Mouse (Mus musculus) limb, embryonic 12.5 days (tissue): ENCODE data around the gene Pttg1ip. TPM values are rescaled to one million over a fixed set of nuclear protein-coding genes. Genes with fewer than 3 reads are reported as not detected.
A peak's percentile ranks its signal among the peaks of the same experiment; 100 is the strongest.

Experiments
- ATAC-seq: fragments of 200-750 bp; cut with Nextera tagmentation; 2 replicates; pipeline ENCODE4 v1.8.0; 2017; ENCODE audit warnings: low read depth, moderate TSS enrichment; ENCODE audit not compliant: insufficient number of reproducible peaks, insufficient read depth, low FRiP score, low TSS enrichment
- H3K27ac ChIP-seq: fragments of 300-500 bp; sonication (generic); 2 replicates; pipeline ENCODE4 v1.5.1; 2016; ENCODE audit warnings: mild to moderate bottlenecking, moderate library complexity
- H3K27me3 ChIP-seq: fragments of 300-500 bp; sonication (generic); 2 replicates; pipeline ENCODE4 v1.6.1; 2016; ENCODE audit warnings: mild to moderate bottlenecking, moderate library complexity
- H3K36me3 ChIP-seq: fragments of 300-500 bp; sonication (generic); 2 replicates; pipeline ENCODE4 v1.6.1; 2016; ENCODE audit warnings: mild to moderate bottlenecking, moderate library complexity
- H3K4me1 ChIP-seq: fragments of 300-500 bp; sonication (generic); replicated peaks from 2 replicates; pipeline ENCODE4 v1.6.1; 2016
- H3K4me2 ChIP-seq: fragments of 300-500 bp; sonication (generic); 2 replicates; pipeline ENCODE4 v1.6.1; 2016; ENCODE audit warnings: mild to moderate bottlenecking, moderate library complexity
- H3K4me3 ChIP-seq: fragments of 300-500 bp; sonication (generic); replicated peaks from 2 replicates; pipeline ENCODE4 v1.5.1; 2016; ENCODE audit warnings: mild to moderate bottlenecking
- H3K9ac ChIP-seq: fragments of 300-500 bp; sonication (generic); replicated peaks from 2 replicates; pipeline ENCODE4 v1.6.1; 2016; ENCODE audit warnings: mild to moderate bottlenecking, moderate library complexity
- H3K9me3 ChIP-seq: fragments of 300-500 bp; sonication (generic); 2 replicates; pipeline ENCODE4 v1.6.1; 2016; ENCODE audit warnings: mild to moderate bottlenecking, moderate library complexity
- WGBS: fragments of 180-500 bp; shearing (Covaris S2); methylation state at CpG from one replicate; pipeline ENCODE4 v1.1.7; 2016; 5-methylcytosine and 5-hydroxymethylcytosine counted together
- polyA plus RNA-seq: library from polyadenylated mRNA; unstranded; fragments of >200 nt; fragmentation: Nextera tagmentation; extraction: Ambion mirVana; gene quantifications from 2 replicates; pipeline ENCODE4 v1.2.1, GENCODE M21; 2016

Pttg1ip gene
- polyA plus RNA-seq, 1 experiment from 2014 or later, result 83.6 TPM

DNA sequence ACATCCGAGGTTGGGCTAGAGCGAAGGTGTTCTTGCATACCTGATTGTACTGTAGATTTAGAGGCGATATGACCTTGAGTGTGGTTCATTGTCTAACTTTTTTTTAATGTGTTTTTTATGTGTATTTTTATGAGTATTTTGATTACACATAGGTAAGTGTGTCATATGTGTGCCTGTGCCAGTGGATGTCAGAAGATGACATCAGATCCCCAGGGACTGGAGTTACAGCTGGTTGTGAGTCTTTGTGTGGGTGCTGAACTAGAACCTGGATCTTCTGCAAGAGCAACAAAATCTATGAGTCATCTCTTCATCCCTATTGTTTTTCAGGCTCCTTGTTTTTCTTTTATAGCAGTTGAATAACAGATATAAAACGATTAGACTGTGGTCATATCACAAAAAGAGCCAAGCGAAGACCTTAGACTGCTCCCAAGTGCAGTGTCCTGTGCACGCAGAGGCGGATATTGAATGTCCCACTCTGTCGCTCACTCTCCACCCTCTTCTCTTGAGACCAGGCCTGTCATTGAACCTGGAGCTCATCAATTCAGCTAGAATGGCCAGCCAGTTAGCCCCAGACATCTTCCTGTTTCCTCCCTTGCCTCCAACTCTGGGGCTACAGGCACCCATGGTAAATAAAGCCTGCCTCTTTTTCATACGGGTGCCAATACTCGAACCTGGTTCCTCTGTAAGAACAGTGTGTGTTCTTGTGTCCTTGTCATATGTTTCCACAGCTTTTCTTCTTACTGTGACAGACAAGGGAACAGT is 42.3 kb downstream of the Pttg1ip start:
- no peak for ATAC-seq
- H3K4me3 ChIP-seq, result peak overlapping the region; percentile 95
- H3K27me3 ChIP-seq, result no peaks in the 10 kb centered on the region
- 91% methylated on average over 10 of the region's 10 CpGs for WGBS
- peaks cover 20% of the 10 kb centered on the region for H3K4me1 ChIP-seq
- H3K9me3 ChIP-seq, result no peaks in the 10 kb centered on the region
- H3K36me3 ChIP-seq, result peaks cover 13% of the 10 kb centered on the region; the same call in 1 of the 2 replicates
- no peak overlapping the region for H3K27ac ChIP-seq
- H3K9ac ChIP-seq, result peak overlapping the region; percentile 96
- H3K4me2 ChIP-seq, result peak overlapping the region; percentile 67

DNA sequence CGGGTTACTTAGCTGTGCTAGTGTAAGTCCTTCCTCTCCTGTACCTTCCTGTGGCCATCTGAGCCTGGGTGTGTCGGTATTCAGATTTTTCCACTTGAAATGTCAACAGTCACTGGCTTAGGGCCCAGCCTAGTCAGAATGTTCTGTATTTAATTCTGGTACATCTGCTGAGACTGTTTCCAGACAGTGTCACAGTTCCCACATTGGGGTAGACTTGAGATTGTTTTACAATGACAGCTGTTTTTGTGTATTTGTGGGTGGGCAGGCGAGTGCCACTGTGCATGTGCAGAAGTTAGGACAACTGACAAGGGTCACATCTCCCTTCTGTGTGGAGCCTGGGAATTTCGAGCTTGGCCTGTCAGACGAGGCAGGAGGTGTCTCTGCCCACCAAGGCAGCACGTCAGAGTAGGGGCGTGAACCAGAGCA is 43.1 kb downstream of the Pttg1ip start:
- WGBS, result 84% methylated on average over 7 of the region's 7 CpGs
- Histone ChIP-seq H3K36me3 (peaks cover 10% of the 10 kb centered on the region; the same call in 1 of the 2 replicates), H3K4me3 (no peak overlapping the region), H3K9me3 (no peaks in the 10 kb centered on the region), H3K27me3 (no peaks in the 10 kb centered on the region), H3K4me1 (peaks cover 20% of the 10 kb centered on the region), H3K4me2 (no peak overlapping the region), H3K9ac (0 out of 2 replicates have a peak overlapping the region, but pooled peaks have one; percentile 23), H3K27ac (no peak overlapping the region)
- no peak for ATAC-seq

- ATAC-seq, result no peak
- Histone ChIP-seq H3K27me3 (no peaks in the 10 kb centered on the region), H3K9me3 (no peaks in the 10 kb centered on the region), H3K9ac (0 out of 2 replicates have a peak overlapping the region, but pooled peaks have one; percentile 18), H3K27ac (no peak overlapping the region), H3K4me1 (peaks cover 20% of the 10 kb centered on the region), H3K36me3 (peaks cover 10% of the 10 kb centered on the region; the same call in 1 of the 2 replicates), H3K4me2 (no peak overlapping the region), H3K4me3 (no peak overlapping the region)
- 83% methylated on average over 7 of the region's 7 CpGs for WGBS
Observed at GRCm38 (mm10) chr10:77626036-77626435, 44.5 kb downstream of the Pttg1ip start.

- Histone ChIP-seq H3K9me3 (no peaks in the 10 kb centered on the region), H3K27me3 (no peaks in the 10 kb centered on the region), H3K36me3 (peaks cover 16% of the 10 kb centered on the region), H3K4me3 (no peak overlapping the region), H3K4me2 (no peak overlapping the region), H3K9ac (no peak overlapping the region), H3K27ac (no peak overlapping the region), H3K4me1 (peaks cover 20% of the 10 kb centered on the region)
- WGBS, result 82% methylated on average over 7 of the region's 7 CpGs
- ATAC-seq, result no peak
Observed at GRCm38 (mm10) chr10:77626591-77626990, 45.1 kb downstream of the Pttg1ip start.

GRCm38 (mm10) chr10:77627497-77627896 is 46.0 kb downstream of the Pttg1ip start:
- Histone ChIP-seq H3K9me3 (no peaks in the 10 kb centered on the region), H3K4me3 (no peak overlapping the region), H3K9ac (no peak overlapping the region), H3K27me3 (no peaks in the 10 kb centered on the region), H3K4me2 (no peak overlapping the region), H3K36me3 (peaks cover 23% of the 10 kb centered on the region), H3K4me1 (peaks cover 20% of the 10 kb centered on the region), H3K27ac (no peak overlapping the region)
- 54% methylated on average over 2 of the region's 2 CpGs for WGBS
- no peak for ATAC-seq

- Histone ChIP-seq H3K27ac (no peak overlapping the region), H3K27me3 (no peaks in the 10 kb centered on the region), H3K4me1 (0 out of 2 replicates have a peak, but pooled peaks cover 7% of the 10 kb centered on the region), H3K36me3 (peaks cover 40% of the 10 kb centered on the region), H3K4me2 (no peak overlapping the region), H3K9ac (no peak overlapping the region), H3K9me3 (no peaks in the 10 kb centered on the region), H3K4me3 (no peak overlapping the region)
- no peak for ATAC-seq
- WGBS, result 83% methylated on average over 3 of the region's 3 CpGs
Observed at GRCm38 (mm10) chr10:77629163-77629562, 47.6 kb downstream of the Pttg1ip start.

DNA sequence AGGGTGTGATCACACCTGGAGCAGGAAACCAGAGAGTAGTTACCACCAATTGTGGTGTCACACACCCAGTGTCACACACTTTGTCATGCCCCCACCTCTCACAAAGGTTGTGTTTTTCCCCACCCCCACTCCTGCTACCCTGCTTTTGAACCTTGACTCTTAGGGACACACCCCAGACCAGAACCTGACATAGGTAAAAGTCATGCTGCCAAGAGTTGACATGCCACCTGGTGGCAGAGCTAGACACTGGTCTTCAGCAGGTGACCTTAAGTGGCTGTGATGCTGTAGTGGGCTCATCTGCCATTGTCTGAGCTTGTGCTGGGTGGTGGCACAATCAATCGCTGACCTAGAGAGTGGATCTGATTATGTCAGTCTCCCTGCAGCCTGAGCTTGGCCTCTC is 48.5 kb downstream of the Pttg1ip start:
- no peak overlapping the region for H3K9ac ChIP-seq
- WGBS, result 96% methylated on average over 1 of the region's 1 CpGs
- H3K4me3 ChIP-seq, result no peak overlapping the region
- no peak for ATAC-seq
- H3K4me1 ChIP-seq, result 0 out of 2 replicates have a peak, but pooled peaks cover under 1% of the 10 kb centered on the region
- no peaks in the 10 kb centered on the region for H3K9me3 ChIP-seq
- H3K27ac ChIP-seq, result no peak overlapping the region
- H3K4me2 ChIP-seq, result no peak overlapping the region
- no peaks in the 10 kb centered on the region for H3K27me3 ChIP-seq
- H3K36me3 ChIP-seq, result peaks cover 47% of the 10 kb centered on the region

GRCm38 (mm10) chr10:77634016-77634415 is 52.5 kb downstream of the Pttg1ip start:
- Histone ChIP-seq H3K4me1 (no peaks in the 10 kb centered on the region), H3K9ac (no peak overlapping the region), H3K9me3 (no peaks in the 10 kb centered on the region), H3K27me3 (no peaks in the 10 kb centered on the region), H3K4me2 (no peak overlapping the region), H3K36me3 (peaks cover 73% of the 10 kb centered on the region), H3K27ac (no peak overlapping the region), H3K4me3 (no peak overlapping the region)
- ATAC-seq, result no peak
- WGBS, result 90% methylated on average over 6 of the region's 6 CpGs

DNA sequence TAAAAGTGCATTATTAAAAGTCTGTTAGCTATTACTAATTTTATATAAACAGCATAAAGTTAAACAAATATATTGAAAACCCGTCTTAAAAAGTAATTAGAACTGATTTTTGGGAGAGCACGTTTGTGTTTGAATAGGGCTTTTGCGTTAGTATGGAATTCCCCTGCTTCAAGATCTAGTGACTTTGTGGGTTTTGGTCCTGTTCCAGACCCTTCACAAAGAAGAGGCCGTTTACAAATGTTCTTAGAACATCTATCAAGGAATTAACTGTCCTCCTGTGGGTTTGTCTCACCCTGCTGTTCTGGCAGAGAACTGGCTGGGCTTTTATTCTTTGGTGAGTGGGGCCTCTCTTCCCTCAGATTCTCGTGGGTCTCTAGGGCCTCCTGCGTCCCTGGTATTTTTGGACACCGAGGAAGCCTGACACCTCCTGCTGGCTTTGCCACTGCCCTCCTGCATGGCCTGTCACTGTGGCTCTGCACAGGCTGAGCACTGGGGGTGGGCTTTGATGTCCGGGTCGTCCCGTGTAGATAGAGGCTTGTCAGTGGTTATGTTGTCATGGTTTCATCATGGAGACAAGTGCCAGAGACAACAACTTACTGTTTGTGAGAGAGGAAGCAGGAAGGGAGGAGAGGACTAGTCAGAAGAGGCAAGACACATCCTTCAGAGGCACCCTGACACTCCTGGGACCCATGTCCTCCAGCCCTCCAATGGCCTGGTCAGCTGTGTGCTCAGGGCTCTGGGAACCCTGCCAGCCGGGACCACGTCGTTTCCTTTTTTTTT is 53.1 kb downstream of the Pttg1ip start:
- no peak for ATAC-seq
- Histone ChIP-seq H3K9me3 (no peaks in the 10 kb centered on the region), H3K4me2 (no peak overlapping the region), H3K27ac (no peak overlapping the region), H3K27me3 (no peaks in the 10 kb centered on the region), H3K9ac (no peak overlapping the region), H3K4me1 (no peaks in the 10 kb centered on the region), H3K4me3 (no peak overlapping the region), H3K36me3 (peaks cover 74% of the 10 kb centered on the region)
- 88% methylated on average over 13 of the region's 13 CpGs for WGBS

DNA sequence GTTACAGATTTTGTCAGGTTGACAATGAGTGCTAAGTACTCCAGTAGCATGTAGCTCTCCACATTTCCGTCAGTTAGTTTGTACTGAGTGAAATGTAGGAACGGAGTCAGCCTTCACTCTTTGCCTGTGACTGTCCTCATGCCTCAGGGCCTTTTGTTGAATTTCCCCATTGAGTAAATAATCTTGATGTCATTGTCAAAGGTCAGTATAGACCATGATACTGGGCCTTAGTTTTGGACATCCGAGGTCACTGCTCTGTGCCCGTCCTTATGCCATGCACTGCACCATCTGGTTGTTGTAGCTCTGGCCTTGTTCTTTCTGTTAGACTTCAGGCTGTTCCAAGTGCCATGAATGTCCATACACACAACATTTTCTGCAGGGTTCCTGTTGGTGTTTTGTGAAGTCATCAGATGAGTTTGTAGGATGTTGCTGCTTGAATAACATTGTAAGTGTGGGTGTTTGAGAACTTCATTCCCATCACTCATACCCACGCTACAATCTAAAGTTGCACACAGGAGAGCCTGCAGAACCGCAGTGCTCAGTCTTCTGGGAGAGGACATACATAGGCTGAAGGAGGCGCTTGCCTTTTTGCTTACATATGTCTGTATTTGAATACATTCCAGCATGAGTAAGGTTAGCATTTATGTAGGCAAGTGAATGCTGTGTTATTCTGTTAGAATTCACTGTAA is 54.9 kb downstream of the Pttg1ip start:
- H3K9me3 ChIP-seq, result no peaks in the 10 kb centered on the region
- H3K36me3 ChIP-seq, result peaks cover 82% of the 10 kb centered on the region
- 91% methylated on average over 7 of the region's 7 CpGs for WGBS
- H3K4me2 ChIP-seq, result no peak overlapping the region
- H3K27ac ChIP-seq, result no peak overlapping the region
- H3K4me3 ChIP-seq, result no peak overlapping the region
- ATAC-seq, result no peak
- no peaks in the 10 kb centered on the region for H3K27me3 ChIP-seq
- no peak overlapping the region for H3K9ac ChIP-seq
- no peaks in the 10 kb centered on the region for H3K4me1 ChIP-seq

DNA sequence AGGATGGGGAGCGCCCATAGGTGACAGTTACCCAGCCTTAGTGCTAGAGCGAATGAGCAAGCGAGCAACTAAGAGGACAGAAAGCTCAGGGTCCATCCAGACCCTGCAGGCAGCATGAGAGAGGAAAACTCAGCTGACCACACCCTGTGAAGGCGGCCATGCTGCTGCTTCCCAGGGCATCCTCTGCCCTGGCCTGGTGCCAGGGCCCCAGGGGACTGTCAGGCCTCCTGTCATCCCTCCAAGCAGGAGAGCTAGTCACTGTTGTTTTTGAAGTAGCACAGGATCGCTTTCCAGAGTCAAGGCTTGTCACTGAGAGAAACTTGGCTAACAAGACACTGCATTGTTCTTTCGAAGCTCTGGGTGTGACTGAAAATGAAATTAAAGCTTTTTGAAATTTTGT is 57.4 kb downstream of the Pttg1ip start:
- no peak overlapping the region for H3K27ac ChIP-seq
- H3K9ac ChIP-seq, result no peak overlapping the region
- WGBS, result 92% methylated on average over 6 of the region's 6 CpGs
- no peaks in the 10 kb centered on the region for H3K4me1 ChIP-seq
- H3K4me2 ChIP-seq, result no peak overlapping the region
- ATAC-seq, result no peak
- H3K9me3 ChIP-seq, result no peaks in the 10 kb centered on the region
- no peak overlapping the region for H3K4me3 ChIP-seq
- H3K27me3 ChIP-seq, result no peaks in the 10 kb centered on the region
- peaks cover 83% of the 10 kb centered on the region for H3K36me3 ChIP-seq
